Mouse (Mus musculus) kidney, adult 9 months (tissue): Measurements from ENCODE around the gene Htra3.

Experiments used
- DNase-seq: peaks from one replicate; pipeline ENCODE4 v3.0.0; 2022

The Htra3 gene

GRCm38 (mm10) chr5:35609971-35610370 lies 69.6 kb downstream of the Htra3 start:
- DNase-seq = no peak

DNA sequence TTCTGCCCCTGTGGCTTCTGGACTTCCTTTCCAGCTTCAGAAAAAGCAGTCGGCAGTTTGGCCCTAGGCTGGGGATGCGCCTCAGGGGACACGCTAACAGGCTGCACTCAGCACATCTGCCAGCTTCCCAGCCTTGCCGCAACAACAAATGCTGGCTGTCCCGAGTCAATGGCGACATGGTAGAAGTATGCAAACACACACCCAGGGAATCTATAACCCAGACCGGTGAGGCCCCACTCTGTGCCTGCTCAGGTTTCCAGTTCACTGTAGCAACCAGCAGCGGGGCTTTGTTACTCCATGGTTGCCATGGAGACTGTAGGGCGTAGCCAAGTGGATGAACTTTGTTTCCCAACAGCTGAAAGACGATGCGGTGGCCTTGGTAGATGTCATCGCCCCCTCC lies 70.2 kb downstream of the Htra3 start:
- no peak for DNase-seq

- no peak for DNase-seq
Observed at GRCm38 (mm10) chr5:35608559-35608958, 71.0 kb downstream of the Htra3 start.

DNA sequence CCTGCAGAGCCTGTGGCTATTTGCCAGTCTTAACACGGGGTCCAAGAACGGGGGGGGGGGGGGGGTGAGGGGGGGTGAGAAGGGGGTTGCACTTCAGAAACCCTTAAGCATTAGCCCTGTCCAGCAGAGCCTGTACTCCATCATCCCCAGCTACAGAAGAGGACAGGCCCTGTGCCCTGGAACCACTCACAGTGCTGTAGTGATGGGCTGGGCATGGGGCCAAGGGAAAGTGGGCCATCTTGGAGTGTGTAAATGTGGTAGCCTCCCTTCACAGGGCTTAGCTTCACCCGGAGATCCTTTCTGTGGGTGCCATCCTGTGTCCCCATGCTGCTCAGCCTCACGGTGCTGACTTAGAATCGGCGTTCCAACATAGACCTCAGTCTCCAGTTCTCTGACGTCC lies 71.8 kb downstream of the Htra3 start:
- no peak for DNase-seq

GRCm38 (mm10) chr5:35606800-35607199 lies 72.8 kb downstream of the Htra3 start:
- DNase-seq = no peak

DNA sequence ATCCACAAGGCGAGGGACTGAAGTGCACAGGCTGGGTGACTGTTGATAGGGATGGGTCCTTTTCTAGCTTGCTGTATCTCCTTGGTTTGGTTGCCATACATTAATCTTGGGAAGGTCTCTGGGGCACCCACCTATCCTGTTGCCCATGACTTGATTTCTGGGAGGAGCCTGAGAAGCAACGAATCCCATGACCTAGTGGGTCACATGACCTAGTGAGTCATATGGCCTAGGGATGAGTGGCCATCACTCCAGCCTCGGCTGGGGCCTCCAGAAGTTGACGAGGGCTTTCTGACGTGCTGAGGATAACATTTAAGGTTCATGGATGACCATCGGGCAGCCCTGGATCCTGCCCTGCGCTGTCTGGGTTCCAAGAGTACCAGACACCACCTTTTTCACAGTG lies 74.2 kb downstream of the Htra3 start:
- DNase-seq = no peak
